Mouse (Mus musculus): ENCODE data around the gene Nuf2.

GRCm38 (mm10) chr1:169495621-169496020 lies 35.6 kb downstream of the Nuf2 start:
- no peak for TF ChIP-seq POLR2A (IDR thresholded peaks at IDR 0.05; ENCODE audit: insufficient read depth, low read depth, low read length)
- peak; percentile 57 for TF ChIP-seq CTCF (IDR thresholded peaks at IDR 0.05)

Measured in heart, adult 2 months (tissue).